Mouse (Mus musculus) cerebellum, adult 11 months (tissue): ENCODE results near the gene Klhl7.
"Not testable (repeated sequence)": the region's sequence is repeated elsewhere in the genome, so short reads cannot be mapped to it uniquely, and the experiment has no call there.

Experiments used
- DNase-seq: peaks from one replicate; pipeline ENCODE4 v3.0.0; 2022

Gene Klhl7

GRCm38 (mm10) chr5:24095881-24096280 lies 4.5 kb upstream of the Klhl7 start:
- DNase-seq: no peak

GRCm38 (mm10) chr5:24100810-24101311 lies 456 bp downstream of the Klhl7 start:
- DNase-seq: peak; percentile 66

- DNase-seq: no peak
Measured at GRCm38 (mm10) chr5:24101446-24102140, 1.2 kb downstream of the Klhl7 start.

- DNase-seq: not testable (repeated sequence)
Measured at GRCm38 (mm10) chr5:24103235-24103634, 2.8 kb downstream of the Klhl7 start.

GRCm38 (mm10) chr5:24103841-24104240 lies 3.4 kb downstream of the Klhl7 start:
- no peak for DNase-seq

- DNase-seq: no peak
Measured at GRCm38 (mm10) chr5:24107071-24107739, 6.8 kb downstream of the Klhl7 start.

- no peak for DNase-seq
Measured at GRCm38 (mm10) chr5:24107740-24108098, 7.3 kb downstream of the Klhl7 start.

GRCm38 (mm10) chr5:24110068-24110467 lies 9.7 kb downstream of the Klhl7 start:
- DNase-seq: no peak

- DNase-seq: no peak
Measured at GRCm38 (mm10) chr5:24112116-24112903, 11.9 kb downstream of the Klhl7 start.

- DNase-seq: no peak
Measured at GRCm38 (mm10) chr5:24122221-24122620, 21.8 kb downstream of the Klhl7 start.

GRCm38 (mm10) chr5:24124175-24124574 lies 23.8 kb downstream of the Klhl7 start:
- no peak for DNase-seq

- no peak for DNase-seq
Measured at GRCm38 (mm10) chr5:24124579-24125276, 24.3 kb downstream of the Klhl7 start.

GRCm38 (mm10) chr5:24125910-24126636 lies 25.7 kb downstream of the Klhl7 start:
- no peak for DNase-seq

GRCm38 (mm10) chr5:24126967-24127366 lies 26.6 kb downstream of the Klhl7 start:
- DNase-seq: no peak

GRCm38 (mm10) chr5:24146964-24147363 lies 46.6 kb downstream of the Klhl7 start:
- DNase-seq: no peak

- no peak for DNase-seq
Measured at GRCm38 (mm10) chr5:24152199-24152598, 51.8 kb downstream of the Klhl7 start.

GRCm38 (mm10) chr5:24156774-24157173 lies 56.4 kb downstream of the Klhl7 start:
- no peak for DNase-seq

- peak; percentile 94 for DNase-seq
Measured at GRCm38 (mm10) chr5:24164789-24165445, 64.5 kb downstream of the Klhl7 start, which contains the start of gene Nupl2. Nupl2 (plus strand) TSS chr5:24164963.

GRCm38 (mm10) chr5:24167263-24167662 lies 66.9 kb downstream of the Klhl7 start:
- DNase-seq: no peak

- DNase-seq: no peak
Measured at GRCm38 (mm10) chr5:24169881-24170280, 69.5 kb downstream of the Klhl7 start.

GRCm38 (mm10) chr5:24172092-24172491 lies 71.7 kb downstream of the Klhl7 start:
- no peak for DNase-seq
